Mouse (Mus musculus) embryonic fibroblast, embryonic 13.5 days (primary cell): Measurements from ENCODE around the gene Ubqln1. TPM values are rescaled to one million over a fixed set of nuclear protein-coding genes. Genes with fewer than 3 reads are reported as not detected.
A peak's percentile ranks its signal among the peaks of the same experiment; 100 is the strongest.

ENCODE experiments used
- H3K27ac ChIP-seq: 2 replicates; pipeline ENCODE4 v1.5.1; 2012; ENCODE audit warnings: low read length, control low read depth, inconsistent platforms; ENCODE audit not compliant: insufficient read depth
- H3K4me1 ChIP-seq: 2 replicates; pipeline ENCODE4 v1.6.1; 2011; ENCODE audit warnings: low read length; ENCODE audit not compliant: control insufficient read depth, insufficient read depth
- H3K4me3 ChIP-seq: 2 replicates; pipeline ENCODE4 v1.5.1; 2011; ENCODE audit warnings: mild to moderate bottlenecking, control low read depth, low read length; ENCODE audit not compliant: insufficient read depth
- CTCF ChIP-seq: IDR thresholded peaks from 2 replicates; pipeline ENCODE4 v1.5.1; 2011; ENCODE audit warnings: mild to moderate bottlenecking, control low read depth, low read length, moderate library complexity, borderline replicate concordance; ENCODE audit not compliant: insufficient read depth
- POLR2A ChIP-seq: IDR thresholded peaks from 2 replicates; pipeline ENCODE4 v1.6.1; 2011; ENCODE audit warnings: low read depth, mild to moderate bottlenecking, control low read depth, low read length, moderate library complexity
- polyA plus RNA-seq: library from polyadenylated mRNA; stranded (reverse); fragments of >200 nt; gene quantifications from 2 replicates; pipeline ENCODE4 v1.2.4, GENCODE M21; 2011; ENCODE audit warnings: low read depth; ENCODE audit not compliant: missing spikeins, insufficient read length

Ubqln1 gene
- polyA plus RNA-seq, 1 experiment: 103 TPM

DNA sequence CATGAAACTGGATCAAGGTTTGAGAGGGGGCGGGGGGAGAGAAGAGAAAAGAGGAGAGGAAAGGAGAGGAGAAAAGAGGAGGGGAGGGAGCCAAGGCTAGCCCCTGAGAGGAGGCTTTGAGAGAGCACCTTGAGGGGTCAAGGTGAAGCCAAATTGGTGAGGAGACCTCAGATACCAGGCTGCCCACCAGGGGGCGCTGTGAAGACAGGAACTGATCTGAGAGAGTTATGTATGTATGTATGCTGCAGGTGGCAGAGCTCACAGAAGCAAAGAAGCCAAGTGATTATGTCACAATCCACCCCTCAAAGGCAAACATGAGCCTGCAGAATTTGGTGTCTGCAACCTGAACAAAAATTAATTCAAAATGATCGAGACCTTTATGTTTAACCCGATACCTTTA is 27.0 kb downstream of the Ubqln1 start:
- Histone ChIP-seq H3K4me3 (no peak overlapping the region), H3K4me1 (no peaks in the 10 kb centered on the region), H3K27ac (no peak overlapping the region)
- TF ChIP-seq CTCF (peak; percentile 83), POLR2A (no peak)

DNA sequence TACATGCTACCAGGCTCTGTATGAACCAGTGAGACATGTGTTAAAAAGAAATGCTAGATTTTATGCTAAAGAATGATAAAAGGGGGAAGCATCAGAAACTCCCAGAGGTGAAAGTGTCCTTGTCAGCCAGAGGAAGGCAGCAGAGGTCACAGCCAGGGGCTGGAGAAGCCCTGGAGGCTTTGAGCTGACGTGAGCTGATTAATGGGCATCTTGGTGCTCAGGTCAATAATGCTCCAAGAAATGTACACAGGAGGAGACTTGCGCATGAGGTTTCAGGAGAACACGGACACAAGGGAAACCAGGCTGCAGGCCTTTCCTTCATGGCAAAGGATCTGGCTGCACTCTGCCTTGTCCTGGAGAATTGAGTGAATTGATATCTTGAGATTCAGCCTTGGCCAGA is 27.7 kb downstream of the Ubqln1 start:
- H3K4me1 ChIP-seq: no peaks in the 10 kb centered on the region
- TF ChIP-seq CTCF (no peak), POLR2A (no peak)
- H3K4me3 ChIP-seq: no peak overlapping the region
- no peak overlapping the region for H3K27ac ChIP-seq

DNA sequence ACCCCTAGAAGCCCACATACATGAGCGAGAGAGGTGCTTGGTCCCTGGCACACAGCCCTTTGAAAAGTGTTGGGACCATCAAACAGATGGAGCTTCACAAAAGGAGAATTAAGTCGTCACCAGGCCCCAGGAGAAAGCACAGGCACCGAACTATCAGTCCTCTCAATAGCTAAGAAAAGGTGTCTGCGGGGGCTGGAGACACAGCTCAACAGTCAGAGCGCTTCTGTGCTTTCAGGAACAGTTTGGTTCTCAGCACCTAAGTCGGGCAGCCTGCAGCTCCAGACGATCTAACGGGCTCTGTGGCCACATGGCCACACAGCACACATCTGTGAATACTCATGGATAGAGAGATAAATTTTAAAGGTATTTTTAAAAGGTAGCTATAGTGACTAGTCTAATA is 29.2 kb downstream of the Ubqln1 start:
- no peak overlapping the region for H3K27ac ChIP-seq
- TF ChIP-seq CTCF (no peak), POLR2A (no peak)
- no peak overlapping the region for H3K4me3 ChIP-seq
- H3K4me1 ChIP-seq: no peaks in the 10 kb centered on the region

DNA sequence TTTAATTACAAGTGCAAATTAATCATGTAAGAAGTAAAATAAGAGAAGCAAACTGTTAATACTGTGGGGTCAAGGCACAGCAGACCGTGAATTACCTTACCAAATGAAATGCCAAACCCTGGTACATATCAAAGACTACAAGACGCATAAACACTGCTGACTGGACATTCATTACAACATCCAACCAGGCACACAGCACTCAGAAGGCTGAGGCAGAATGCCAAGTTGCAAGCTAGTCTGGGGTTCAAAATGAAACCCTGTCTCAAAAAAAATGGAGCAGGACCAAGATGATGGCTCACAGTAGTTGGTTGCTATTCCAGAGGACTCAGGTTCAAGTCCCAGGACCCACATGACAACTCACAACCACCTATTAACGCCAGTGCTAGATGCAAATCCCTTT is 31.3 kb downstream of the Ubqln1 start:
- TF ChIP-seq CTCF (no peak), POLR2A (no peak)
- H3K4me3 ChIP-seq: no peak overlapping the region

DNA sequence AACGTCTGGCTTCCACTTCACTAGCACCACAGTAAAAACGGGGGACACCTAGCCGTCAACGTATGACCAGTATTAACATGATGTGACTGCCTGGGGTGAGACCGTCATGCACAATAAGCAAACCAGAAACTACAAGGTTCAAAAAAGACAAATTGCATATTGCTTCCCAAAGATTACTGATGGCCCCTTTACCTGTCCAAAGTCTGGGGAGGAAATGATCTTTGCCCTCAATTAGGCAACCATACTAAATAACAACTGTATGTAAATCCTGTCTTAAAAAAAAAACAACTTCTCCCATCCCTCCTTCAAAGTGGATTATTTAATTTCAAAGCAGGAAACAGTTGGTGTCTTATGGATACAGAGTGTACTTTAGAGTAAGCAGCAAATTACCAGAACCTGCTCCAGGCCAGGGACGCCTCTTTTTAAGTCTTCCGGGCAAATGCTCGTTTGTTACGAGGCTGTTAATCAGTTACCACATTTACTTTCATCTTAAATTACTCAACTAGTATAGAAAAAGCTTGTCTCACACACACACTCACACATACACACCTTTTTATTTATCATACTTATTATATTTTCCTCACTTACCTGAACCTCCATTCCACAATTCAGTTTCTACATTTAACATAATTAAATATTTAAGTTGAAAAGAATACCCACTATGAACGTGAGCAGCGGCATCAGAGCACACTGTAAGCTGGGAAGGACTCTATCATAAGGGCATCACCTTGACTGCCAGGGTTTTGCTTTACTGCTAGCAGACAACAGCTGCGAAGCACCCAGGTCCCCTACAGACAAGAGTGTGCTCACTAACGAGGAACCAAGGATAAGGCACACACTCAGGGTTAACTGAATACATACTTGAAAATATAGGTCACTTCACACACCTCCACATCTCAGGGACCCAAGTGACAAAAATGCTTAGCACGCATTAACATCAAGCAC is 33.6 kb downstream of the Ubqln1 start:
- no peak for TF ChIP-seq CTCF
- no peak for TF ChIP-seq POLR2A
- Histone ChIP-seq H3K27ac (no peak overlapping the region), H3K4me1 (no peaks in the 10 kb centered on the region), H3K4me3 (no peak overlapping the region)

More for the DNA sequence above, 31.3 kb downstream of the Ubqln1 start:
- Histone ChIP-seq H3K27ac (no peak overlapping the region), H3K4me1 (no peaks in the 10 kb centered on the region)

DNA sequence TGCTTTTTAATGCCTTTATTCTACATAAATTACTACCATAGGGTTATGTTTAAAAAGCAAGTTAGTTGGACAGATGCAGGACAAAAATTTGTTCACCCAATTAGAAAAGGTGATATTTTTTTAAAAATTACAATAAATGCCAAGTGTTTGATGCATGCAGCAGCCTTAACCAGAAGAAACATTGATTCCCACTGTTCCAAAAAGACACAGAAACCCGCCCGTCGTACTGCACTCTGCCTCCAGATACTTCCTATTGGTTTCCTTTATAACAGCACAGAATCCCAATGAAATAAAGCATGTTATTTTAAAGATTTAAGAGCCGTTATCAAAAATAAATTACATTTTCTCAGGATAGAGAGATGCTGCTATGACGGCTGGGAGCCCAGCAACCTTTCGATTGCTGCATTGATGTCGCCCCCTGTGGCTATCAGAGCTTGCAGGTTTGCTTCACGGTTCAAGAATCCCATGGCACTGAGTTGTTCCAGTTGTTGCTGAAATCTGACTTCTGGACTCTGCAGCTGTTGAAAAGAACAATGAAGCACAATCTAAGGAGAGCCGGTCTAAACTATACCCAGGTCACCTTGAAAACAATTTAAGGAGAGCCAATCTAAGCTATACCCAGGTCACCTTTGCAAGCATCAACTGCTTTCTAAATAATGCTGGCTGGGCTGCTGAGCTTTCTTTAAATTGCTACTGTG is 37.8 kb downstream of the Ubqln1 start:
- no peak overlapping the region for H3K27ac ChIP-seq
- no peak for TF ChIP-seq CTCF
- H3K4me3 ChIP-seq: no peak overlapping the region
- no peaks in the 10 kb centered on the region for H3K4me1 ChIP-seq

DNA sequence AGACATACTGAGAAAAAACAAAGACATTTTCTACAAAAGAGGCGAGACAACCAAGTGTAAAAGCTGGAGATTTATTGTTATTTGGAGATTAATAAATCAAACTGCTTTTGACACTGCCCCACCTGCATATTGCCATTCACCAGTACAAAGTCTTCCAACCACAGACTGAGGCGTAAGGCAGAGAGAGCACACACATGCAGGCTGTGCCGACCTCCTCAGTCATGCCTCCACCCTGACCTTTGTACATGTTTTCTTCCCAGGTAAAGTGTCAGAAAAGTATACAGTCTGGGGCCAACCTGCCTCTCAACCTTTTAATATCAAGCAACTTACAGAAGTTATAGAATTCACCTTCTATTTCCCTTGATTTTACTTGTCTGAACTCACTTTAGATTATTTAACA is 39.3 kb downstream of the Ubqln1 start:
- no peak overlapping the region for H3K4me3 ChIP-seq
- TF ChIP-seq CTCF (no peak), POLR2A (no peak)
- no peaks in the 10 kb centered on the region for H3K4me1 ChIP-seq
- no peak overlapping the region for H3K27ac ChIP-seq

DNA sequence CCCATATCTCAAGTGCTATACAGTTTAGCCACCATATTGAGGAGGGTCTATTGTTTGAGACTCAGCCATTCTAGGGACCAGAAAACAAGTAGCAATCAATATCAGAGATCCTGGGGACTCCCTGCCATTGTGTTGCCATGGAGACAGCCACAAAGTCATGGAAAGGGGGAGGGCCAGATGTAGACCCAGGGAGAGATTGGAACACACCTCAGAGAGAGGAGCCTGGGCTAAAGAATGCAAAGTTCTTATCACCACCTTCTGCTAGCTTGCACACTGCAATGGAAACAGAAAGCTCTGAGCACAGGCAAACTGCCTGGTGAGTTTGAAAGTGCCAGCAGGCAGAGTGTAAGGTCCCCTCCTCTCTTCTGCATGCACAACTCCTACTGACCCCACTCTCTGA is 47.3 kb downstream of the Ubqln1 start:
- H3K4me1 ChIP-seq: no peaks in the 10 kb centered on the region
- TF ChIP-seq POLR2A (no peak), CTCF (no peak)

DNA sequence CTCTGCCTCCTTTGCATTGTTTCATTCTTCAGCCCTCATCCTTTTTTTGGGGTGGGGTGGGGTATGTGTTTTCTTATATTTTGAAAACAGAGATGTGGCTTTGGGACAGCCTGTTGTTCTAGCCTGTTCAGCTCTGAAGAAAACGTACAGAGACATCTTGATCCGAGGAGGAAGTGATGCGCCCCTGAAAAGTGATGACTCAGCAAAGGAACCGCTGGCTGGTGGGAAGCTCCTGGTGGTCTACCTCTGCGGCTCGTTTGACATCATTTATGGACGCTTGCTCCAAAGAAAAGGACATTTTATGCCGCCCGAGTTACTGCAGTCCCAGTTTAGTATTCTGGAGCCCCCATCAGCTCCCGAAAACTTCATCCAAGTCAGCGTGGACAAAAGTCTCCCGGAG is 52.1 kb downstream of the Ubqln1 start:
- H3K4me3 ChIP-seq: no peak overlapping the region
- TF ChIP-seq CTCF (no peak), POLR2A (no peak)

More for the DNA sequence above, 47.3 kb downstream of the Ubqln1 start:
- Histone ChIP-seq H3K27ac (no peak overlapping the region), H3K4me3 (no peak overlapping the region)

DNA sequence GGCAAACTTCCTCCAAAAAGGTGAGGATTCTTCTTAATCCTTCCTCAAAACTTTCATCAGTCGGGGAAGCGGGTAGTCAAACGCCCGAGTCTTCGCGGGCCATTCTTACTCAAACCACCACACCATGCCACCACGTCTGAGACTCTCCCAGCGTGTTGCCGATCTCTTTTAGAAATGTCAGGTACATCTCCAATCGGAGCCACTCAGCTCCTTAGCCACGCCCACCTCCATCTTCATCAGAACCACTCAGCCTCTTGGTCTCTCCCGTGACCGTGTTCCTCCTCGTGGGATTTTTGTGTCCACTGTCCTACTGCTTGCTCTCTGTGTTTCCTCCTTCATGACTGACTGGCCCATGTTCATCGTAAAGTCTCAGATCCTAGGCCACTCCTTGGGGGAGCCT is 54.7 kb downstream of the Ubqln1 start:
- no peak overlapping the region for H3K4me3 ChIP-seq

More for the DNA sequence above, 52.1 kb downstream of the Ubqln1 start:
- Histone ChIP-seq H3K27ac (no peak overlapping the region), H3K4me1 (no peaks in the 10 kb centered on the region)

More for the DNA sequence above, 54.7 kb downstream of the Ubqln1 start:
- TF ChIP-seq CTCF: no peak
- no peak for TF ChIP-seq POLR2A
- Histone ChIP-seq H3K4me1 (no peaks in the 10 kb centered on the region), H3K27ac (no peak overlapping the region)
